In genomic region chr6:18446359-18446758, GRCm38 (mm10) we compare ENCODE assay signal across 16 mouse cellular contexts.
DNase-seq lines count a peak whose midpoint lies in the region; ATAC-seq and TF ChIP-seq lines count a peak whose summit lies in the region.
"Had no signal": no experiment of that assay in that cellular context is flagged by ENCODE, and none has a peak within 500 bp of the region (broad histone marks: within the 10 kb centered on the region; RNA-seq: fewer than 3 reads in every experiment).

No protein-coding gene starts in this region.

- no peak overlapping the region for H3K4me3 ChIP-seq in left cerebral cortex, adult 2 months
- H3K4me3 ChIP-seq in forebrain, postnatal 0 days (ENCODE audit: low read depth, low read length), result no peak overlapping the region
- H3K4me3 ChIP-seq in midbrain, embryonic 16.5 days (ENCODE audit: low read depth, low read length), result no peak overlapping the region
- H3K4me3 ChIP-seq: embryonic facial prominence, embryonic 15.5 days; heart, embryonic 10.5 days had no signal

- ATAC-seq in forebrain, postnatal 0 days, result peak; percentile 69
- peak; percentile 62; the same call in 1 of the 2 replicates for ATAC-seq in midbrain, embryonic 16.5 days
- ATAC-seq: intestine, postnatal 0 days had no signal

- peak overlapping the region; percentile 86 for H3K27ac ChIP-seq in left cerebral cortex, adult 2 months
- H3K27ac ChIP-seq in forebrain, postnatal 0 days (ENCODE audit: low read depth, low read length), result peak overlapping the region; percentile 79
- peak overlapping the region; percentile 53; the same call in 1 of the 2 replicates for H3K27ac ChIP-seq in midbrain, embryonic 16.5 days (ENCODE audit: low read length)
- H3K27ac ChIP-seq: embryonic facial prominence, embryonic 15.5 days; heart, embryonic 10.5 days; liver, embryonic 14.5 days had no signal

- 20% methylated on average over 3 of the region's 3 CpGs for WGBS in forebrain, postnatal 0 days
- 52% methylated on average over 3 of the region's 3 CpGs for WGBS in midbrain, embryonic 16.5 days

- no peak overlapping the region for H3K4me2 ChIP-seq in forebrain, postnatal 0 days (ENCODE audit: low read depth)
- H3K4me2 ChIP-seq in midbrain, embryonic 16.5 days (ENCODE audit: low read length), result no peak overlapping the region
- H3K4me2 ChIP-seq: embryonic facial prominence, embryonic 15.5 days had no signal

- DNase-seq in left cerebral cortex, adult 2 months (ENCODE audit: extremely low spot score in 1 of 2, low spot score in 2 of 2), result no peak
- DNase-seq in left cerebral cortex, postnatal 36 days (ENCODE audit: low spot score in 2 of 2), result no peak
- peak; percentile 50 for DNase-seq in brain, embryonic 18.5 days (ENCODE audit: low read depth, low spot score)
- peak; percentile 66 for DNase-seq in forebrain, postnatal 0 days
- no peak for DNase-seq in heart, postnatal 25 days (ENCODE audit: low spot score)
- DNase-seq in thymus, adult 18-20 months, result no peak
- DNase-seq in heart, postnatal 10 days, result no peak
- DNase-seq: B cell, adult 2 months; gastrocnemius, postnatal 14 days; kidney, postnatal 10 days; thymus, postnatal 4 days had no signal

- H3K36me3 ChIP-seq in forebrain, postnatal 0 days (ENCODE audit: insufficient read depth), result no peaks in the 10 kb centered on the region
- H3K36me3 ChIP-seq in midbrain, embryonic 16.5 days (ENCODE audit: control insufficient read depth, insufficient read depth, low read length), result no peaks in the 10 kb centered on the region
- H3K36me3 ChIP-seq: embryonic facial prominence, embryonic 15.5 days; heart, embryonic 10.5 days had no signal

- peaks cover 7% of the 10 kb centered on the region for H3K4me1 ChIP-seq in forebrain, postnatal 0 days (ENCODE audit: insufficient read depth)
- 0 out of 2 replicates have a peak, but pooled peaks cover 4% of the 10 kb centered on the region for H3K4me1 ChIP-seq in midbrain, embryonic 16.5 days (ENCODE audit: control insufficient read depth, insufficient read depth, low read length)
- H3K4me1 ChIP-seq: embryonic facial prominence, embryonic 15.5 days; heart, embryonic 10.5 days had no signal

- no peaks in the 10 kb centered on the region for H3K27me3 ChIP-seq in forebrain, postnatal 0 days (ENCODE audit: insufficient read depth, low read length)
- no peaks in the 10 kb centered on the region for H3K27me3 ChIP-seq in midbrain, embryonic 16.5 days (ENCODE audit: control insufficient read depth, insufficient read depth, low read depth, low read length)
- H3K27me3 ChIP-seq: embryonic facial prominence, embryonic 15.5 days had no signal

- no peaks in the 10 kb centered on the region for H3K9me3 ChIP-seq in forebrain, postnatal 0 days (ENCODE audit: low read length)
- no peaks in the 10 kb centered on the region for H3K9me3 ChIP-seq in midbrain, embryonic 16.5 days (replicated peaks; ENCODE audit: control insufficient read depth, low read length, poor library complexity, severe bottlenecking)
- H3K9me3 ChIP-seq: embryonic facial prominence, embryonic 15.5 days; heart, embryonic 10.5 days had no signal

- 0 out of 2 replicates have a peak overlapping the region, but pooled peaks have one; percentile 14 for H3K9ac ChIP-seq in forebrain, postnatal 0 days
- no peak overlapping the region for H3K9ac ChIP-seq in midbrain, embryonic 16.5 days (ENCODE audit: low read depth, low read length)
- H3K9ac ChIP-seq: embryonic facial prominence, embryonic 15.5 days; liver, embryonic 14.5 days had no signal

- no peak for TF ChIP-seq CTCF in left cerebral cortex, adult 2 months (IDR thresholded peaks at IDR 0.05)
- no peak for TF ChIP-seq CTCF in forebrain, postnatal 0 days (IDR thresholded peaks at IDR 0.05; ENCODE audit: low read depth)

- intact Hi-C loops in left cerebral cortex, adult 2 months (cut with DNase I), result loop anchor here (5.0 kb wide), 1 partner anchor 66 kb away; the partner anchor contains the start of gene Cttnbp2
- intact Hi-C loops in left cerebral cortex, postnatal 36 days (cut with DNase I), result no loop called here
- intact Hi-C loops in heart, postnatal 25 days (cut with DNase I), result no loop called here
- intact Hi-C loops in heart, postnatal 10 days (cut with DNase I), result no loop called here

Comparison
In these comparisons a context has a peak if more than half of its experiments do, and no peak if none do; other contexts are left out.
1. DNase-seq: peak in brain, embryonic 18.5 days (single experiment) and forebrain, postnatal 0 days (single experiment); none in left cerebral cortex, adult 2 months (0 of 2), left cerebral cortex, postnatal 36 days (0 of 2), heart, postnatal 25 days (single experiment), thymus, adult 18-20 months (0 of 2) and heart, postnatal 10 days (0 of 2).
2. Peak in every context shown above with its lines, with median percentiles within 50 percentile points of each other: H3K27ac ChIP-seq.